Mouse (Mus musculus) spleen, adult 2 months (tissue): Measurements from ENCODE around the gene Ttc14.

Source experiments
- CTCF ChIP-seq: fragments of 200-500 bp; IDR thresholded peaks from 2 replicates; pipeline ENCODE4 v1.5.1; 2011; ENCODE audit warnings: mild to moderate bottlenecking, inconsistent platforms; ENCODE audit not compliant: insufficient read depth, insufficient read length, insufficient replicate concordance; ENCODE audit errors: extremely low read depth
- POLR2A ChIP-seq: fragments of 200-500 bp; IDR thresholded peaks from 2 replicates; pipeline ENCODE4 v1.6.1; 2011; ENCODE audit warnings: low read depth, low read length, inconsistent platforms

DNA sequence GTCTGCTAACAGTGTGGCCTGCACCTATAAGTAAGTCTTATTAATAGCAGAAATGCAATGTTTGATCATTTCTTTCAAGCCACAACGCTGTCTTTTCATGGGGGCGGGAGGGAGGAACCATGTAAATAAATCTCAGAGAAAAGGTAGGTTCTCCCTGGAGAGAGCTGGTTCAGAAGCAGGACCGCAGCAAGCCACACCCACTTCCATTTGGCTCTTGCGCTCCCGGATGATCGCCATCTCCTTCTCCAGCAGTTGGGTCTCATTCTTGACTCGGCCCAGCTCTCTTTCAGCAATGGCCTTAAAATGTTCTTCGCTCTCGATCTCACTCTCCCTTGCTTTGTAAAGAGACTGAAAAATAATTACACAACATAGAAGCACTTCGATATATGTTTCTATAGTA, 39.2 kb downstream of the Ttc14 start:
- TF ChIP-seq CTCF (no peak), POLR2A (no peak)
